Mouse (Mus musculus) thymus, postnatal 0 days (tissue): ENCODE data around the gene Gemin4. TPM values are rescaled to one million over a fixed set of nuclear protein-coding genes. Genes with fewer than 3 reads are reported as not detected.

Source experiments
- polyA plus RNA-seq: library from polyadenylated mRNA; unstranded; fragments of >200 nt; fragmentation: Nextera tagmentation; extraction: Ambion mirVana; gene quantifications from 2 replicates; pipeline ENCODE4 v1.2.1, GENCODE M21; 2015

The Gemin4 gene
- polyA plus RNA-seq, 1 experiment from 2014 or later, result 22.9 TPM

Other genes with a start within 250 kb of the Gemin4 start
- gene 1700016K19Rik, start 217.8 kb downstream of the Gemin4 start, polyA plus RNA-seq, result 1.2 and 1.3 TPM in 2 replicates
- 10.6 and 13.2 TPM in 2 replicates for gene Rflnb, start 189.9 kb downstream of the Gemin4 start, polyA plus RNA-seq
- gene Vps53, start 38.0 kb downstream of the Gemin4 start, polyA plus RNA-seq, result 52.8 and 53.8 TPM in 2 replicates
- 13.9 and 16.6 TPM in 2 replicates for gene Fam57a, start 38.0 kb downstream of the Gemin4 start, polyA plus RNA-seq
- gene Dbil5, start 56 bp downstream of the Gemin4 start, polyA plus RNA-seq, result 0.71 TPM in 1 of 2 replicates, not detected in the other
- gene Mrm3, start 26.1 kb upstream of the Gemin4 start, polyA plus RNA-seq, result 24.5 and 26.6 TPM in 2 replicates
- gene Glod4, start 26.1 kb upstream of the Gemin4 start, polyA plus RNA-seq, result 105 and 108 TPM in 2 replicates
- gene Nxn, start 181.5 kb upstream of the Gemin4 start, polyA plus RNA-seq, result 32.2 and 33.8 TPM in 2 replicates
- 116 and 117 TPM in 2 replicates for gene Timm22, start 189.3 kb upstream of the Gemin4 start, polyA plus RNA-seq